Mouse (Mus musculus) adrenal gland, postnatal 25 days (tissue): ENCODE measurements around the gene Qpctl. TPM values are rescaled to one million over a fixed set of nuclear protein-coding genes. Genes with fewer than 3 reads are reported as not detected.

Experiments
- DNase-seq: peaks from one replicate; pipeline ENCODE4 v3.0.0; 2021; ENCODE audit warnings: mixed read lengths
- long read RNA-seq: library from polyadenylated mRNA; stranded (forward); transcript quantifications from one replicate; pipeline ENCODE4 v2.0.0, GENCODE M21; 2021
- total RNA-seq: library from RNA; stranded (reverse); gene quantifications from 2 replicates; pipeline ENCODE4 v1.2.3, GENCODE M21; 2021

Qpctl gene
- total RNA-seq: 15.4 and 20.3 TPM in 2 replicates
- long read RNA-seq, transcript Qpctl-201 (7 exons, 2,710 nt): major isoform, 25 of 32 reads
- long read RNA-seq, partial matches to known transcripts: 2 of 32 reads
- long read RNA-seq, other reads (novel, unspliced or antisense): 5 of 32 reads

- DNase-seq: peak; percentile 95
Measured at GRCm38 (mm10) chr7:19148875-19149541, at the start of gene Qpctl. TSS of gene Qpctl (minus strand) at chr7:19149291.

- peak; percentile 34 for DNase-seq
Measured at GRCm38 (mm10) chr7:19197985-19198384, 48.9 kb upstream of the Qpctl start.

- DNase-seq: no peak
Measured at GRCm38 (mm10) chr7:19196676-19197075, 47.6 kb upstream of the Qpctl start.

- DNase-seq: no peak
Measured at GRCm38 (mm10) chr7:19194676-19195075, 45.6 kb upstream of the Qpctl start.

GRCm38 (mm10) chr7:19184758-19185157 lies 35.7 kb upstream of the Qpctl start:
- DNase-seq: no peak

GRCm38 (mm10) chr7:19184250-19184649 lies 35.2 kb upstream of the Qpctl start:
- no peak for DNase-seq

- DNase-seq: peak; percentile 73
Measured at GRCm38 (mm10) chr7:19180862-19181429, 31.9 kb upstream of the Qpctl start.

- no peak for DNase-seq
Measured at GRCm38 (mm10) chr7:19179936-19180335, 30.8 kb upstream of the Qpctl start.

GRCm38 (mm10) chr7:19179173-19179572 lies 30.1 kb upstream of the Qpctl start:
- DNase-seq: peak; percentile 76

GRCm38 (mm10) chr7:19178443-19179092 lies 29.5 kb upstream of the Qpctl start:
- DNase-seq: peak; percentile 80

GRCm38 (mm10) chr7:19178035-19178434 lies 28.9 kb upstream of the Qpctl start:
- DNase-seq: no peak

- DNase-seq: no peak
Measured at GRCm38 (mm10) chr7:19177216-19177615, 28.1 kb upstream of the Qpctl start.

- DNase-seq: no peak
Measured at GRCm38 (mm10) chr7:19176516-19176947, 27.4 kb upstream of the Qpctl start.

- no peak for DNase-seq
Measured at GRCm38 (mm10) chr7:19175708-19176515, 26.8 kb upstream of the Qpctl start, which contains the start of gene Eml2. TSS of gene Eml2 (plus strand) at chr7:19176421.

GRCm38 (mm10) chr7:19172874-19173273 lies 23.8 kb upstream of the Qpctl start:
- DNase-seq: peak; percentile 82

GRCm38 (mm10) chr7:19171831-19172230 lies 22.7 kb upstream of the Qpctl start:
- no peak for DNase-seq

- no peak for DNase-seq
Measured at GRCm38 (mm10) chr7:19170142-19170541, 21.1 kb upstream of the Qpctl start.

GRCm38 (mm10) chr7:19169506-19169905 lies 20.4 kb upstream of the Qpctl start:
- DNase-seq: no peak

- no peak for DNase-seq
Measured at GRCm38 (mm10) chr7:19166990-19167389, 17.9 kb upstream of the Qpctl start.

- no peak for DNase-seq
Measured at GRCm38 (mm10) chr7:19165656-19166423, 16.7 kb upstream of the Qpctl start, which contains the start of gene Gipr. TSS of gene Gipr (minus strand) at chr7:19166127.

GRCm38 (mm10) chr7:19164978-19165377 lies 15.9 kb upstream of the Qpctl start:
- no peak for DNase-seq
